Mouse (Mus musculus): ENCODE data around the gene Sf3a2. TPM values are rescaled to one million over a fixed set of nuclear protein-coding genes. Genes with fewer than 3 reads are reported as not detected.

Sf3a2 gene
- polyA plus RNA-seq, 1 experiment from 2014 or later: 65.3 TPM

DNA sequence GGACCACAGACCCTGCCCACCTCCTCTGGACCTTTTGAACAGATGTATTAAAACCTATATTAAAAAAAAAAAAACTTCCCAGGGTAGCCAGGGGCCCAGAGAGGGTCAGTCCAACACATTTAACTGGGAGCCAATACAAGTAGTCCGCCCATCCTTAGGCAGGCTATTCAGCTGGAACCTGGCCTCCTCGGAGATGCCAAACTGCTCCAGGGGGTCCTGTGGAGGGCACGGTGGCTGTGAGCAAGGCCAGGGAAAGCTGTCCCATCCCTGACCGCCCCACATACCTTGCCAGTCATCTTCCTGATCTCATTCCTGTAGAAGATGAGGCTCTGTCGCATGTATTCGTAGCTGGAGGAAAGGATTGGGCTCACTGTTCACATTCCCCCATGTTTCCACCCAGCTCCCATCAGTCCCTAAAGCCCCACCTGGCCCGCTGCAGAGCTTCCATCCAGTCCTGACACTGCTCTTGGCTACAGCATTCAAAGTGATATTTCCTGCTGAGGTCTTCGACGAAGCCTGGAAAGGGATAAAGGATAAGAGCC lies 1.6 kb upstream of the Sf3a2 start:
- H3K27ac ChIP-seq: no peak overlapping the region
- no peak for ATAC-seq (ENCODE audit: low FRiP score)
- H3K36me3 ChIP-seq: peaks cover 60% of the 10 kb centered on the region
- H3K9ac ChIP-seq: peak overlapping the region; percentile 98
- no peaks in the 10 kb centered on the region for H3K27me3 ChIP-seq
- H3K9me3 ChIP-seq (replicated peaks): no peaks in the 10 kb centered on the region
- peak overlapping the region; percentile 95 for H3K4me2 ChIP-seq (replicated peaks)
- H3K4me1 ChIP-seq: peaks cover 28% of the 10 kb centered on the region
- WGBS: 90% methylated on average over 9 of the region's 9 CpGs
- peak overlapping the region; percentile 89; the same call in 1 of the 2 replicates for H3K4me3 ChIP-seq

DNA sequence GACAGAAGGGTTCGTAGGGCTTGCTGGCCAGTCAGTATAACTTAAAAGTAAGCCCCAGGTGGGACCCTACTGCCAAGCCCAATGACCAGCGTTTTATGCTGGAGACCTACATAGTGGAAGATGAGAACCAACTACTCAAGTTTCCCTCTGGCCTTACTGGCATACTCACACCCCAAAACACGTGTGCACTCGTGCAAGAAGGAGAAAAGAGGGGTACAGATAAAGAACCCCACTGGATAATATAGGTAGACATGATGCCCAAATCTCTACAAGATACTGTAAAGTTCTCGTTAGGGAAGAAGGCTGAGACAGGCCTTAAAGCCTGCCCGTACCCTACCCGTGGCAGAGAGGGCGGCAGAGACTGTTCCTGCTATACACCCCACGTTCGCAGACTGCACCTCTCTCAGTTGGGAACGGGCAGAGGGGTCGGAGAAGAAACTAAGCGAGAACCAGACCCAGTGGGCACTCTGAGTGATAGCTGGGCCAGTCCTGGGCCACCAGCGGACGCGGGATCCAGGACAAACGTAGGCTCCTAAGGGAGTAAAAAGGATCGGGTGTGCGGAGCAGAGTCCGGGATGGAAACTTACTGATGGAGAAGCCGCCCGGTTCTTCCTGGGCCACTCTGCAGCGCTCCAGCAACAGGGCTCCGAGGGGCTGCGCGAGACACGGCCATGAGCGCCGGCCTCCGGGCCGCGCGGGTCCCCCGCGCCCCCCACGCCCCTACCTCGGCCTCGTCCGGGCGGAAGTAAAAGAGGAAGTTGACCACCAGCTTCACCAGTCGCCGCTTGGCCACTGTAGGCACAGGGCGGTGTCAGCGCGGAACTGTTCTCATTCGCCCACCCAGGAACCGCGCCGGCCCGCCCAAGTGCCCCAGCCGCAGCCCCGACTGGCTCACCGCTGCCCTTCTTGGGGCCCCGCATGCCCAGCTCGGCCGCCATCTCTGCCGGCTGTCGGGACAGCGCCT lies 530 bp upstream of the Sf3a2 start:
- 3% methylated on average over 57 of the region's 59 CpGs for WGBS
- Histone ChIP-seq H3K9ac (peak overlapping the region; percentile 98), H3K27ac (peak overlapping the region; percentile 97), H3K36me3 (peaks cover 60% of the 10 kb centered on the region), H3K9me3 (replicated peaks) (no peaks in the 10 kb centered on the region), H3K4me1 (peaks cover 28% of the 10 kb centered on the region), H3K4me2 (replicated peaks) (peak overlapping the region; percentile 95), H3K4me3 (peak overlapping the region; percentile 89), H3K27me3 (no peaks in the 10 kb centered on the region)
- peak; percentile 71 for ATAC-seq (ENCODE audit: low FRiP score)

DNA sequence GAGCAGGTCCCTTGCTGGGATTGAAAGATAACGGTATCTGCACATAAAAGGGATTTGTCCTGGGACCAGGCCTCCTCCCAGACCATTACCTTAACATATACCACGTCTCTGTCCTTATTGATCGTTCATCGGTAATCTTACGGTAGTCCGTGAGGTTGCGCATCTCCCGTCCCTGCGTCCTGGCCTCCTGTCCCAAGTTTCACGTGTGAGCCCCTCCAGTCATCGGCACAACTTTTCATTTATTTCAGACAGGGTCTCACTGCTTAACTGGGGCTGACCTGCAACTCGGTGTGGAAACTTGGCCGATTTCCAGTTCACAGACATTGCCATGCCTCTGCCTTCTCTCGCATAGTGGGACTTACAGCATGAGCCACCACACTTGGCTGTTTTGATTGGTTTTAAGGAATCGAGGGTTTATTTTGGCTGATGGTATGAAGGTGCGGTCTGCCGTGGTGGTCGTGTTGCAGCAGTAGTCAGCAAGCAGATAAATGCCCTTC lies 1.1 kb downstream of the Sf3a2 start:
- H3K4me1 ChIP-seq: peaks cover 28% of the 10 kb centered on the region
- no peak for ATAC-seq (ENCODE audit: low FRiP score)

DNA sequence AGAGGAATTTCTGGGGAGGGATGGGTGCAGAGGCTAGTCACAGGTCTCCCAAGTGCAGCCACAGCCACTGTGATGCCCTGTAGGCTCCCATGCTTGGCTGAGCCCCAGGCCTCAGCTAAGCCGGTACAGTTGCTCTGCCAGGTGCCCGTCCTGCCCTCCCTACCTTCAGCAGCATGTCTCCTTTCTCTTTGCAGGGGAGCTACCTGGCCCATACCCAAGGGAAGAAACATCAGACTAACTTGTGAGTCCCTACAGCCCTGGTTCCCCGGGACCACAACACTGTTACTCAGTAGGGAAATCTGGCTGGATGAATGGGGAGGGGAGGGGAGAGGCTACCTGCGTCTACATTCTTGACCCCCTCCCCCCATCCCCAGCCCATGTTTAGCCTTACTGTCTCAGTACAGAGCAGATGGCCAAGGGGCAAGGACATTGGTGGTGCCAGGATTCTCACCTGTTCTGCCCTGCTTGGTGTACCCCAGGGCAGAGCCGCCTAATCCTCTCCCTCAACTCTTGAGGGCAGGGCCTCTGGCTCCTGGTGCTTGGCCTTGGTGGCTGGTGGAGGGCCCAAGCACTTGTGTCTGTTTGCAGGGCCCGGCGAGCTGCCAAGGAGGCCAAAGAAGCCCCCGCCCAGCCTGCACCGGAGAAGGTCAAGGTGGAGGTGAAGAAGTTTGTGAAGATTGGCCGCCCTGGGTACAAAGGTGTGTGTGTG lies 4.4 kb downstream of the Sf3a2 start:
- H3K4me3 ChIP-seq: no peak overlapping the region
- no peak overlapping the region for H3K27ac ChIP-seq
- no peaks in the 10 kb centered on the region for H3K9me3 ChIP-seq (replicated peaks)
- peaks cover 30% of the 10 kb centered on the region for H3K4me1 ChIP-seq
- H3K36me3 ChIP-seq: peaks cover 50% of the 10 kb centered on the region
- H3K9ac ChIP-seq: no peak overlapping the region
- peaks cover 26% of the 10 kb centered on the region for H3K27me3 ChIP-seq
- no peak for ATAC-seq (ENCODE audit: low FRiP score)
- H3K4me2 ChIP-seq (replicated peaks): no peak overlapping the region
- 97% methylated on average over 10 of the region's 10 CpGs for WGBS

More for the DNA sequence above, 1.1 kb downstream of the Sf3a2 start:
- Histone ChIP-seq H3K9ac (peak overlapping the region; percentile 98), H3K9me3 (replicated peaks) (no peaks in the 10 kb centered on the region), H3K36me3 (peaks cover 60% of the 10 kb centered on the region), H3K4me2 (replicated peaks) (peak overlapping the region; percentile 95), H3K4me3 (peak overlapping the region; percentile 89), H3K27me3 (no peaks in the 10 kb centered on the region), H3K27ac (peak overlapping the region; percentile 97)
- WGBS: 4% methylated on average over 18 of the region's 18 CpGs

DNA sequence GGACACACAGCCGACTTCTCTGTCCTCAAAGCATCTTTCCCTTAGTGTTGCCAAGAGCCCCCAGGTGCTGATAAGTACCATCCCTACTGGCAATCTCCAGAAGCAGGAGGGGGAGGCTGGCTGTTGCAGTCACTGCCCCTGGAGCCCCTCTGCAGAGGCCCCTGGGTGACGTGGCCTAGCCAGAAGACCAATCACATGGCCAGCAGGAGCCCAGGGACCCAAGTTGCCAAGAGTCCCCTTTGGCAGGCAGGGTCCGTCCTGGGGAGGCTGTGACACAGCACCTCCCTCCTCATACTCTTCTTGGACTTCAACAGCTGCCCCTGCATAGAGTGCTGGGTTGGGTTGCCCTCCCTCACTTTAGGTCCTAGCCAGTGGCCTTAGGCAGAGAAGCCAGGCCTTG lies 5.0 kb downstream of the Sf3a2 start:
- peaks cover 36% of the 10 kb centered on the region for H3K4me1 ChIP-seq
- WGBS: 83% methylated on average over 3 of the region's 3 CpGs
- peaks cover 27% of the 10 kb centered on the region for H3K27me3 ChIP-seq
- H3K36me3 ChIP-seq: peaks cover 50% of the 10 kb centered on the region
- no peak overlapping the region for H3K27ac ChIP-seq
- H3K4me3 ChIP-seq: no peak overlapping the region
- no peak overlapping the region for H3K4me2 ChIP-seq (replicated peaks)
- no peak overlapping the region for H3K9ac ChIP-seq
- no peak for ATAC-seq (ENCODE audit: low FRiP score)
- H3K9me3 ChIP-seq (replicated peaks): no peaks in the 10 kb centered on the region

DNA sequence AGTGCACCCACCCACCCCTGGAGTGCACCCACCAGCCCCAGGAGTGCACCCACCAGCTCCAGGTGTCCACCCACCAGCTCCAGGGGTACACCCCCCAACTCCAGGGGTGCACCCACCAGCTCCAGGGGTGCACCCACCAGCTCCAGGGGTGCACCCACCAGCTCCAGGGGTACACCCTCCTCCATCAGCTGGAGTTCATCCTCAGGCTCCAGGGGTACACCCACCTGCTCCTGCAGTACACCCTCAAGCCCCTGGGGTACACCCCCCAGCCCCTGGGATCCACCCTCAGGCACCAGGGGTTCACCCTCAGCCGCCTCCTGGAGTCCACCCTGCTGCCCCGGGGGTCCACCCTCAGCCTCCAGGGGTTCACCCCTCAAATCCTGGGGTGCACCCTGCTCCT lies 6.3 kb downstream of the Sf3a2 start:
- no peak overlapping the region for H3K9ac ChIP-seq
- 93% methylated on average over 2 of the region's 2 CpGs for WGBS
- H3K4me1 ChIP-seq: peaks cover 46% of the 10 kb centered on the region
- H3K4me2 ChIP-seq (replicated peaks): no peak overlapping the region
- H3K36me3 ChIP-seq: peaks cover 50% of the 10 kb centered on the region
- H3K4me3 ChIP-seq: no peak overlapping the region
- no peak for ATAC-seq (ENCODE audit: low FRiP score)
- H3K9me3 ChIP-seq (replicated peaks): no peaks in the 10 kb centered on the region
- peaks cover 41% of the 10 kb centered on the region for H3K27me3 ChIP-seq
- H3K27ac ChIP-seq: no peak overlapping the region

DNA sequence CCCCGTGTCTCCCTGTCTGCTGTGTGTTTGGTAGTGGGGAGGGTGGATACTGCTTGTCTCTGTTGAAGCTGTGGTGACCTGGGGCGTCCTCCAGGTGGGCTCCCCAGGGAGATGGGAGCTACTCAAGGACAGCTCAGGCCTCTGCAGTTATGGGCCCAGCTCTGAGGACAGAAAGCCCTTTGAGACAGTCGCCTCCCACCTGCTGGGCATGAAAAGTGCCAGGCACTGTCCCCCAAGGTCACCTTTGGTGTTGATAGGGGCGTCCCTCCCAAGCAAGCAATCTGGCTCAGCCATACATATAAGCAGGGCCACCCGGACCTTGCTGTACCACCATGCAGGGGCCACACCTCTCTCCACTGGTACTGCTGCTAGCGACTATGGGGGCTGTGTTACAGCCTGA lies 6.9 kb downstream of the Sf3a2 start, which contains the start of gene Amh:
Amh (plus strand) TSS at position 328 of the 400 bp plus-strand sequence.
- Histone ChIP-seq H3K4me1 (peaks cover 42% of the 10 kb centered on the region), H3K27me3 (peaks cover 45% of the 10 kb centered on the region), H3K27ac (no peak within 1 kb of the TSS), H3K9ac (peak within 1 kb of the TSS; percentile 76), H3K4me2 (replicated peaks) (no peak within 1 kb of the TSS), H3K36me3 (peaks cover 49% of the 10 kb centered on the region), H3K4me3 (no peak within 1 kb of the TSS), H3K9me3 (replicated peaks) (no peaks in the 10 kb centered on the region)
- WGBS: 70% methylated on average over 6 of the region's 6 CpGs
- no peak for ATAC-seq (ENCODE audit: low FRiP score)

DNA sequence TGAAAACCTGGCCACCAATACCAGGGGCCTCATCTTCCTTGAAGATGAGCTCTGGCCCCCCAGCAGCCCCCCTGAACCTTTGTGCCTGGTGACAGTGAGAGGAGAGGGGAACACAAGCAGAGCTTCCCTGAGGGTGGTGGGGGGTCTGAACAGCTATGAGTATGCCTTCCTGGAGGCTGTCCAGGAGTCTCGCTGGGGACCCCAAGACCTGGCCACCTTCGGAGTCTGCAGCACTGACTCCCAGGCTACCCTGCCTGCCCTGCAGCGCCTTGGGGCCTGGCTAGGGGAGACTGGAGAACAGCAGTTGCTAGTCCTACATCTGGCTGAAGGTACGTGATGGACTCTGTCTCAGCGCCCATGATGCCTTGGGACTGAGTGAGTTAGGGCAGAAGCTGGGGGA lies 7.3 kb downstream of the Sf3a2 start:
- Histone ChIP-seq H3K4me1 (peaks cover 42% of the 10 kb centered on the region), H3K4me2 (replicated peaks) (no peak overlapping the region), H3K36me3 (peaks cover 46% of the 10 kb centered on the region), H3K9ac (no peak overlapping the region), H3K9me3 (replicated peaks) (no peaks in the 10 kb centered on the region), H3K27me3 (peaks cover 49% of the 10 kb centered on the region), H3K27ac (no peak overlapping the region), H3K4me3 (no peak overlapping the region)
- ATAC-seq (ENCODE audit: low FRiP score): no peak
- 81% methylated on average over 5 of the region's 5 CpGs for WGBS

DNA sequence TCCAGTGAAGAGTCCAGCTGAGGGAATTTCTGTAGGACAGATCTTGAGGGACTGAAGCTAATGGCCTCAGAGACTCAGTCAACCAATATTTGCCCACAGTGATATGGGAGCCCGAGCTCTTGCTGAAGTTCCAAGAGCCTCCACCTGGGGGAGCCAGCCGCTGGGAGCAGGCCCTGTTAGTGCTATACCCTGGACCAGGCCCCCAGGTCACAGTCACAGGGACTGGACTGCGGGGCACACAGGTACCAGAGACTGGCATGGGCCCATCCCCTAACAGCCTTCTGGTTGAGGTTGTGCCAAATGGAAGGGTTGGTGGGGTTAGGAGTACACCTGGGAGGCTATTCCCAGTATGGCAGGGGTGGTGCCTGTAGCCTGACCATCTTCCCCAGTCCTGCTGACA lies 7.9 kb downstream of the Sf3a2 start:
- peaks cover 46% of the 10 kb centered on the region for H3K36me3 ChIP-seq
- no peak overlapping the region for H3K27ac ChIP-seq
- no peaks in the 10 kb centered on the region for H3K9me3 ChIP-seq (replicated peaks)
- H3K27me3 ChIP-seq: peaks cover 55% of the 10 kb centered on the region
- H3K4me2 ChIP-seq (replicated peaks): no peak overlapping the region
- ATAC-seq (ENCODE audit: low FRiP score): peak; percentile 31
- peak overlapping the region; percentile 76; the same call in 1 of the 2 replicates for H3K9ac ChIP-seq
- H3K4me1 ChIP-seq: peaks cover 41% of the 10 kb centered on the region
- WGBS: 23% methylated on average over 3 of the region's 3 CpGs
- 0 out of 2 replicates have a peak overlapping the region, but pooled peaks have one; percentile 47 for H3K4me3 ChIP-seq

DNA sequence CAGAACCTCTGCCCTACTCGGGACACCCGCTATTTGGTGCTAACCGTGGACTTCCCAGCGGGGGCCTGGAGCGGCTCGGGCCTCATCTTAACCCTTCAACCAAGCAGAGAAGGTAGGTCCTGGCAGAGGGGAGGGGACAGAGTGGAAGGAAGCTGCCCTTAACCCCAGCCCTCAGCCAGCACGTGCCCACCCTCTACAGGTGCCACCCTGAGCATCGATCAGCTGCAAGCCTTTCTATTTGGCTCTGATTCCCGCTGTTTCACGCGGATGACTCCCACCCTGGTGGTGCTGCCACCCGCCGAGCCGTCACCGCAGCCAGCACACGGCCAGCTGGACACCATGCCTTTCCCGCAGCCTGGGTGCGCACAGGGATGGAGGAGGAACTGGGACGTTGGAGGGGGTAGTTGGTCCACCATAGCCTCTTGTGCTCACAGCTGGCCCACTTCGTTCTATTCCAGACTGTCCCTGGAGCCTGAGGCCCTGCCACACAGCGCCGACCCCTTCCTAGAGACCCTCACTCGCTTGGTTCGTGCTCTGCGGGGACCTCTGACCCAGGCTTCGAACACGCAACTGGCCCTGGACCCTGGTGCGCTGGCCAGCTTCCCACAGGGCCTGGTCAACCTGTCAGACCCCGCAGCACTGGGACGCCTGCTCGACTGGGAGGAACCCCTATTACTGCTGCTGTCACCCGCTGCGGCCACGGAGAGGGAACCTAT lies 8.5 kb downstream of the Sf3a2 start:
- H3K27me3 ChIP-seq: peaks cover 60% of the 10 kb centered on the region
- no peaks in the 10 kb centered on the region for H3K9me3 ChIP-seq (replicated peaks)

DNA sequence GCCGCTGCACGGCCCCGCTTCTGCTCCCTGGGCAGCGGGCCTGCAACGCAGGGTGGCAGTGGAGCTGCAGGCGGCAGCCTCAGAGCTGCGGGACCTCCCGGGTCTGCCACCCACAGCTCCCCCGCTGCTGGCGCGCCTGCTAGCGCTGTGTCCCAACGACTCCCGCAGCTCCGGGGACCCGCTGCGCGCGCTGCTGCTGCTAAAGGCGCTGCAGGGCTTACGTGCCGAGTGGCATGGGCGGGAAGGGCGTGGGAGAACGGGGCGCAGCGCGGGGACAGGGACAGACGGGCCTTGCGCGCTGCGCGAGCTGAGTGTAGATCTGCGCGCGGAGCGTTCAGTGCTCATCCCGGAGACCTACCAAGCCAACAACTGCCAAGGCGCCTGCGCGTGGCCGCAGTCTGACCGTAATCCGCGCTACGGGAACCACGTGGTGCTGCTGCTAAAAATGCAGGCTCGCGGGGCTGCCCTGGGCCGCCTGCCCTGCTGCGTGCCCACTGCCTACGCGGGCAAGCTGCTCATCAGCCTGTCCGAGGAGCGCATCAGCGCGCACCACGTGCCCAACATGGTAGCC lies 9.1 kb downstream of the Sf3a2 start:
- Histone ChIP-seq H3K4me3 (peak overlapping the region; percentile 47), H3K27ac (peak overlapping the region; percentile 76), H3K36me3 (peaks cover 34% of the 10 kb centered on the region), H3K27me3 (peaks cover 63% of the 10 kb centered on the region), H3K9ac (peak overlapping the region; percentile 76), H3K4me2 (replicated peaks) (peak overlapping the region; percentile 98), H3K9me3 (replicated peaks) (no peaks in the 10 kb centered on the region), H3K4me1 (peaks cover 41% of the 10 kb centered on the region)
- ATAC-seq (ENCODE audit: low FRiP score): peak; percentile 78
- WGBS: under 1% methylated on average over 58 of the region's 58 CpGs

More for the DNA sequence above, 8.5 kb downstream of the Sf3a2 start:
- Histone ChIP-seq H3K4me3 (peak overlapping the region; percentile 47), H3K27ac (peak overlapping the region; percentile 76), H3K4me2 (replicated peaks) (peak overlapping the region; percentile 98), H3K9ac (peak overlapping the region; percentile 76), H3K36me3 (peaks cover 40% of the 10 kb centered on the region), H3K4me1 (peaks cover 41% of the 10 kb centered on the region)
- peak; percentile 15; the same call in 1 of the 2 replicates for ATAC-seq (ENCODE audit: low FRiP score)
- WGBS: 36% methylated on average over 34 of the region's 34 CpGs
